Mouse (Mus musculus): Measurements from ENCODE around the gene Sobp.
A peak's percentile ranks its signal among the peaks of the same experiment; 100 is the strongest.

The Sobp gene

DNA sequence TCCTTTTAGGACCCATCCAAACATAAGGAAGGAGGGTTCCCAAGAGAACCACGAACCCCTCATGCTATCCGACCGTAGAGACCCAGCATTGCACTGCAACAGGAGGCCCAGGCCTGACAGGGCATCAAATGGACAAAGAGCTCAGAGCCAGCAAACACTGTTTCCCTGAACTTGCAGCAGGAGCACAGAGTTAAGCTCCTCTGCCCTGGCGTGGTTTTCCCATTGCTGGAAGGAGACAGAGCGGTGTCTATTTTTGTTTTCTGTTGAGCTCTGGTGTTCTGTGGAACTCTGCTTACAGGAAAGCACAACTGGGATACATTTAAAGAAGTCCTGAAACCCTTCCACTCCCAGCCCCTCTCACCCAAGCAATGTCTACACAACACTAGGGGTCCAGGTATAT, 15.0 kb downstream of the Sobp start:
- DNase-seq (ENCODE audit: extremely low spot score) = no peak

DNA sequence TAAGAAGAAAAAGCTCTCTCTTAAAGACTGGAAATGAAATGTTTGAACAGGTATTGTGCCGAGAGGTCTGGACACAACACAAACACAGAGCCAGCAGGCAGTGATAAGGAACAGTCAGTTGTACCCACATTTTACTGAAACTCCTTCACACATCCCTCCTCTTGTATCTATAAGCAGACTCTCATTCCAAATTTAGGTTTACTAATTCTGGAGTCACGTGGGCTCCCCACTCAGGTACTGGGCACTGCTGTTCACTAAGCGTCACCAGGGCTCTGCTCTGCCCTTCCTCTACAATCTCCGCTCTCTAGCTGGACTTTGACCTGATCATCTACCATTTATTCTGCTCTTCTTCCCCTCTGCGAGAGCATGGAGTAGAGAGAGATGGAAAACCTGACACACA, 15.4 kb downstream of the Sobp start:
- DNase-seq (ENCODE audit: extremely low spot score) = no peak

DNA sequence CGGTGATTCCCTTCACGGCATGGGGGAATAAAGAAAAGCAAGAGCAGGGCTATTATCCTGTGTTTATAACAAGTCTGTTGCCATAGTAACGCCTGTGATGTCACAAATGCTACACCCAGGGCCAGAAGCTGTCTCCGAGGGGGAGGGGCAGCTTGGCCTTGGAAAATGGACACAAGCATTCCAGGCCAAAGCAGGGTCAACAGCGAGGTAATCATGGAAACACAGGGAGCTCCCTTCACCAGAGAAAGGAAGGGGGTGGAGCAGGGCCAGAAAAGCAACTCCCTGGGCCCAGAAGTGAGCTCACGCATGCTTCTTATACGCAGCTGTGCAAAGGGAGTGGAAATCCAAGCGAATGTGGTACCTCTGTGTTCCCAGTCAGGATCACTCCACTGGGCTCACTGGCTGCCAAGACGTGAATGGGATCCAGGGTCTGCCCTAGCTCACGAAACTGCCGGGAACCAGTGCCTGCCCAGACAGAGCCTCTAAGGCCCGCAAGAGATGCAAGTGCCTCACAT, 19.2 kb downstream of the Sobp start:
- peak; percentile 90 for DNase-seq (ENCODE audit: extremely low spot score)

DNA sequence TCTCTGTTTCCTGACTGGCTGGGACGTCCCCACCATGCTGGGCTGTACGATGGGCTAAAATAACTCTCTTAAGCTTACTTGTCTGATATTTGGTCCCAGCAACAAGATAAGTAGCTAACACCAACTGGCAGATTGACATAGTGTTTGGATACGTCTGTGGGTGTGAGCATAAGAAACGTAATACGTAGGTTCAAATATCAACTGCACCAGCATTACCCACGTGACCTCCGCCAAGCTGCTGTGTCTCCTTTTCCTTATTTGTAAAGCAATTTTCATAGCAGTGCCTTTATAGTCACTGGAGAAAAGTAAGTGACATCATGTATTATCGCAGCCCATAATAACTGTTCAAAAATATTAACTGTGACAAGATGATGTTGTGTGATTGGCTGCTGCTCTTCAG, 21.7 kb downstream of the Sobp start:
- no peak for DNase-seq (ENCODE audit: extremely low spot score)

DNA sequence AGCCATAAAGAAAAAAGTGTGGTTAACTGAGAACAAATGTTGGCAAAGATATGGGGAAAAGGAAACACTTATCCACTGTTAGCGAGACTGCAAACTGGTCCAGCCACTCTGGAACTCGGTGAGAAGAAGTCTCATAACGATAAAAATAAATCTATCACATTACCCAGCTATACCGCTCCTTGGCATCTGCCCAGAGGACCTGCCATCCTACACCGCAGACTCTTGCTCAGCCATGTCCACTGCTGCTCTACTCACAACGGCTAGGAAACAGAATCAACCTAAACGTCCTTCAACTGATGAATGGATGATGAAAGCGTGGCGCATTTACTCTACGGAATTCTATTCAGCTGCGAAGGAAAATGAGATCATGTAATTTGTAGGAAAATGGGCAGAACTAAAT, 25.9 kb downstream of the Sobp start:
- DNase-seq (ENCODE audit: extremely low spot score) = no peak

DNA sequence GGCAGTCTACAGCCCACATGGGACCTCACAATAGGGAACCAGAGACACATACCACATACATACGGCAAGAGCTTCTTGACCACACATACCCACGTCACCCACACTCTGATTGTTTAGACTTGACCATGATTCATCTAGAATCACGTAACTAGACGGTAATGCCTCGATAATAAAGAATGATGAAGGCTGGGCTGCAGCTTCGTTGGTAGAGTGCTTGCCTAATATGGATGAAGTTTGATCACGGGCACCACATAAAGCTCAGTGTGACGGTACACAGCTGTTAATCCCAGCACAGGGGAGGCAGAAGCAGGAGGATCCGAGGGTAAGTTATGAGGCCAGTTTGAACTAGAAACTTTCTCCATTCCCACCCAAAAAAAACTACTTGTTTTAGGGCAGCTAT, 31.2 kb downstream of the Sobp start:
- no peak for DNase-seq (ENCODE audit: extremely low spot score)

DNA sequence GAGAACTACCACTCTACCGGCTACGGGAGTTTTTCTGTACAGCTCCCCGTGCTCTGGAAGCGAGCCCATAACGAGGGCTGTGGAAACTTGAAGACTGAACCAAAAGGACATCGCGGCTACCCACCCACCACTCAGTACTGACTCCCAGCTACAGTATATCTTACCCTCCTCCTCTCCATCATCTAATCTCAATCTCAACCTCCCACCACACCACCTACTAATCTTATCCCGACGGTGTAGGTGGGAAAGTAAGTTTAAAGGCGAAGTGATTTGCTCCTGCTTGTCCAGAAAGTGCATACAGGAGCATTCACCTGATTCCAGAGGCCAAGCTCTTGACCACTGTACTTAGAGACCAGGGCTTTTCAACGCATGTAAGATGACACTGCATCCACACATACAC, 40.3 kb downstream of the Sobp start:
- no peak for DNase-seq (ENCODE audit: extremely low spot score)

DNA sequence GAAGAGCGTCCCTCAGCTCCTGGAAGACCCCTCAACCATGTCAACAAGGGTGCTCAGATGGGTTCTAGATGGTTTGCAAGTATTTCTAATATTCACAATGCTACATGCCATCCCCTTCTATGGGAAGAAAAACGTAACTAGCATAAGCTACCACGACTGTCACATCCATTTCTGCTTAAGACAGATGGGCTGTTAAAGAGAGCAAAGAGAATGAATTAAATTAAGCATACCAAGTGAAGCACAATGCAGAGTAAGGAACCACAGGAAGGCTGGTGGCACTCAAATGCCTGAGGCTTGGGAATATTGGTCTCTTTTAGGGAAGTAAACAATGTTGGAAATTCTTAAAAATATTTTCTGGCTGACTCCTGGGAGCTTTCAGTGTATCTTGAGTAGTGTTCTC, 45.6 kb downstream of the Sobp start:
- no peak for DNase-seq (ENCODE audit: extremely low spot score)

DNA sequence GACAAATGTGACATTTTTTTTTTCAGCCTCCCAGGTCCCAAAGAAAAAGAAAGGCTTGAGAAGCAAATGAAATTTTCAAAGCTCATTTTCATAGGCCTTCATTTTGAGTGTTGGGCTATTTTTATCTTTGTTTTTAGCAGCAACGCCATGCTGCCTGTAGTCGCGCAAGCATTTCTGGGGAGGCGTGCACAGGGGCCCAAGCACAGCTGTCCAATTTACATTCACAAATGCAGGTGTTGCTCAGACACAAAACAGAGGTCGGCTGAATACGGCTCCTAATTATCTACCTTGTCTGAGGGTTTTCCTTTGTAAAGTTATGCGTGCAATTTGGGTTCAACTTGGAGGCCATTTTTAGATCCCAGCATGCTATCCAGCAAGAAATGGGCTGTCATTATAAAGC, 49.8 kb downstream of the Sobp start:
- DNase-seq (ENCODE audit: extremely low spot score) = no peak

DNA sequence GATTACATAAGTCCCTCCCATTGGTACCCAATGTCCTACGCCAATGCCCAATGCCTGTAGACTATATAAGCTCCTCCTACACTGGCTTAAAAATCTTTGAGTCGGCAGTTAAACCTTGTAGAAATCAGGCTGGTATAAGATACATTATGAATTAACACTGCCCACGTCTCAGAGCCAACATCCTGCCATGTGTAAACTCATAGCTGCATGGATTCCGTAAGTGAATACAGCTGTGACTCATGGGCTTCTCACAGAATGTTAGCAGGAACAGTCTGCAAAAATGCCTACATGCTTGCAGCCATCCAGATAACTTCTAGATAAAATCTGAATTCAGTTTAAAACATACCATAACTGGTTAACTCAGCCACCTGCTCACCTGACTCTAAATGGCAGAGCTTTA, 50.2 kb downstream of the Sobp start:
- DNase-seq (ENCODE audit: extremely low spot score) = no peak

DNA sequence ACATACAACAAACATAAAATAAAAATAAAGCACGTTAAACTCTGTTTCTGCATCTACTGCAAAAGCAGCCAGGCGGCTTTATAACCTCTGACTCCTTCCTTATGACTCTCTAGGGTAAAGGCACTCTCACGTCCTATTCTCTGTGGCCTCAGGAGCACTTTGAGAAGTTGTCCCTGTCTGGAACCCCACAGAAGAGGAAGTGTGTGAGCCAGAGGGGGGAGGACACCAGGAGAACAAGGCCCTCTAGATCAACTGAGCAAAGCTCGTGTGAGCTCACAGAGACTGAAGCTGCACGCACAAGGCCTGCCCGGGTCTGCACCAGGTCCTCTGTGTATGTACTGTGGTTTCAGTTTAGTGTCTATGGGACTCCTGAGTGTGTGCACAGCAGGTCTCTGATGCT, 50.9 kb downstream of the Sobp start:
- DNase-seq (ENCODE audit: extremely low spot score) = no peak

DNA sequence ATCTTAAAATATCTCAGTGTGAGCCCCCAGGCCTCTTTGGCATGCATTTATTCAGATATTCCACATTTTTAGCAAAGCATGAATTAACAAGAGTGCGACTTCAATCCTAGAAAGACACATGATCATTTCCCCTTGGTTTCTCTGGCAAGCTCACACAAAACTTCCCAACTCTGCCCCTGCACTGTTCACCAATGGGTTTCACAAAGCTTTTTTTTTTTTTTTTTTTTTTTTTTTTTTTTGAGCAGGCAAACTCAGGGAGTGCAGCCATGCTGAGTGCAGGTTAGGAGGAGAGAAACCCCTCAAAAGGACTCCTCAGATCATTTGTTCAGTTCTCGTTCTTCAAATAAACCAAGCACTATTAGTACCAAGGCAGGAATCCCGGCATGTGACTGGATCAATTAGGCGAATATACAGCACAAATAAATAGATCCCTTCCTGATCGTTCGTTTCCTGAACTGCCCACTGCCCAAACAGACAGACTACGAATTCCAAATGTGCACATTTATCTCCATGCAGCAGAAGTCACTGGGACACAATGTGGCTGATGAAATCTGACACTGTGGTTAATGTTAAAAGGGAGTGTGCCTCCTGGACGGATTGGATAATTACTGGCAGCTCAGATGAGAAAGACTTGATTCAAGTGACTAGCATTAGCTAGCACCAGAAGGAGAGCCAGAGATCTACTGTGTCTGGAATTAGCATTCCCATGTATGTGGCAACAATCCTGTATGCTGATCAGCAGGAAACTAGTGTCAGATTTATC, 53.5 kb downstream of the Sobp start:
- peak; percentile 33 for DNase-seq (ENCODE audit: extremely low spot score)

DNA sequence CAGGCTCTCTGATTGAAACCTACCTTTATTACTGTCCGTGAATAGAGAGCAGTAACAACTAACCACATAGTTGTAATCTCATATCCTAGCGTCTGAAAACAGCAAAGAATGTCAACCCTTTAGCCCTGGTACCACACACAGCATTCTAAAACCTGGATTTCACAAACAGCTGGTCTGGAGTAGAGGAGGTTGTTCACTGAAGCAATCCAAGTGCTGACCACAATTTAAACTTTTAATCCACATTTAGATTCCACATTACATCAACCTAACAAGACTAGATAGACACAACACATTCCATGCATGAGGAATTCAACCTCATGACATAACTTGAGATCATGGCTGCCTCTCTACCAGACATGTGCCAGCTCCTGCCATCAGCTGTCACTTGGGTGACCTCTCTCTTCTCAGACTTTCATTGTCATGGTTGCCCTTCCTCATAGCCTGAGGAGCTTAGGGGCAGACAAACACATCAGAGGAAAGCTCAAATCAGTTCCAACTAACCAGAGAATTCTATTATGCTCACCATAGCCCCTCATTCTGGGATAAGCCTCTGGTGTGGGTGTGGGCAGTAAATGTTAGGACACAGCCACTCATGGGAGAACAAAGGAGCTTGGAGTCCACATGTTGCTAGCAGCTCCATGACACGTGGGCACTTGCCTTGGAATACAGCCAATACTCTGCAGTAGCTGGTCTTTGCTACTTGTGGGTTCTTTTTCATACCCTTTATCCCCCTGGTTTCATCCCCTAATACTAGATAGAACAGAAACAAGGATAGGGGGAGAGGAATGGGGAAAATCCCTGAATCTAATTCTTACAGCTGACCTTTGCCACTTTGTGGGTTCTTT, 58.0 kb downstream of the Sobp start:
- DNase-seq (ENCODE audit: extremely low spot score) = no peak

DNA sequence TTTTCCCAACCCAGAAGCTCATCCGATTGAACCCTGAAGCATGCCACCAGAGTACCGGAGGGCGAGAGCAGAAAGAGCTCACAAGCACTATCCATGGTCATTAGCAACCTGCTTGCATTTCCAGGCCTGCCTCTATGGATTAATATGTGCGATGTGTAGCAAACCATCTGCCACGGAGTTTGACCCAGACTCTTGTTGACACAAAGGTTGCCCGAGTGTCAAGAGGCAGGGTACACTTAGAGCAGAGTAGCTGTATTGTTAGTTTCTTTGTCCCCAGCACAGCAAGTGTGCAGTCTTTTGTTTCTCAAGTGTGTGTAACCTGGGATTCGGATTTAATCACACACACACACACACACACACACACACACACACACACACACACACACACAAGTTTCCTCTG, 62.0 kb downstream of the Sobp start:
- DNase-seq (ENCODE audit: extremely low spot score) = no peak

DNA sequence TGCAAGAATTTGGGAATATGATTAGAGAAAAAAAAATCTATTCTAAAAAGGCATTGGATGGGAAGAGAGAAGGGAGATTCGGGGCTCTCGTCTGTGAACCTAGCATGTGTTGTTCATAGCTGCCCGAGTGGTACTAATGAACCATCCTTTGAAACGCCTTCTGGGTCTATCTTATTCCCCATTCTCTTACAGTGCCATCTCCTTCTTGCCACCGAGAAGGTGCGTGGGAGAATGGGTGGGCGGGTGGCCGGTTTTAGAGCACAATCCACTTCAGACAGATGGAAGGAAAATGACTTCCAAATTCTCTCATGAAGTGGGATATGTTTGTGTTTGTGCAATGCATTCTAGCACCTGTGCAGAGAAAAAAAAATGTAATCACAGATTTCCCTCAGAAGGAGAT, 67.7 kb downstream of the Sobp start:
- no peak for DNase-seq (ENCODE audit: extremely low spot score)

DNA sequence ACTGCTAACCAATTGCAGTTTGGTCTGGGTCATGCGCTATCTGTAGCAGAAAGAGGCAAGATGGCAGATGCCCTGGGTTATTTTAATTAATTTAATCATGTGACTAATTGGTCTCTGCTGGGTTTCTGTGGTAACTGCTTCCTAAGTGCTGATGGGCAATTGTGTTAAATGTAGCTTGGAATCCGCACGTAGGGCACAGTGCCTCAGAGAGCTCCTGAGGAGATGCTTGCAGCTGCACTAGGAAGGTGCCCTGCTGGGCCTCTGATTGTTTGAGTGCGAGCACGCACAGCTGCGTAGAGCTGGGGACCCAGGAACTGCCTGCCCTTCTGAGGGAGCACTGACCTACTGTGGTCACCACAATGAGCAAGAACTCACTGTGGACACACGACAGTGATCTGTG, 68.1 kb downstream of the Sobp start:
- no peak for DNase-seq (ENCODE audit: extremely low spot score)

DNA sequence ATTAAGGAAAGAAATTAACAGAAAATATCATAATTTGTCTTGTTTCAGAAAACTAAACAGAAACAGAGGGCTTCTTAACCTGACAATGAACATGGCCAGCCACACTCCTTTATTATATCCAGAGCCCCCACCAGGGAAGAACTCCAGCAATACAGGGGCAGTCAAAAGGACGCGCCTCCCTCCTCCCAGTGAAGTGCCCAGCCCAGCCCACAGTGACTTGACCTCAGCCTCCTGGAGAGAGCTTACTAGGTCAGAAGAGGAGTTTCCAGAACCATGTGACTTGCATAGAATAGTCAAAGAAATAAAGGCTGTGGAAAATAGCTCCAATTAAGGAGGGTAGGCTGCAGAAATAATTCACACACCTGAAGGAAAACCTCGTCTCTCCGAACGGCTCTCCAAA, 73.8 kb downstream of the Sobp start:
- DNase-seq (ENCODE audit: extremely low spot score) = no peak

DNA sequence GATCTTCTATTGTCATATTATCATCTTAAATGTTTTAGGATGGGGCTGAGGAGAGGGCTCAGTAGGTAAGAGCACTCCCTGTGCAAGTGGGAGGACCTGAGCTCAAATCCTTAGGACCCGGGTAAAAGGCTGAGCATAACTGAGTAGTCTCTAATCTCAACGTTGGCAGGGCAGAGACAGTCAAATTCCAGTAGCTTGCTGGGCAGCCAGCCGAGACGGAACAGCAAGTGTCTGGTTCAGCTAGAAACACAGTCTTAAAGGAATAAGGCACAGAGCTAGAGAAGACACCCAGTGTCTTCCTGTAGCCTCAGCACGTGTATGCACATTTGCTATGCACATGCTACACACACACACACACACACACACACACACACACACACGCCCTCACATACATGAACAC, 75.1 kb downstream of the Sobp start:
- no peak for DNase-seq (ENCODE audit: extremely low spot score)

DNA sequence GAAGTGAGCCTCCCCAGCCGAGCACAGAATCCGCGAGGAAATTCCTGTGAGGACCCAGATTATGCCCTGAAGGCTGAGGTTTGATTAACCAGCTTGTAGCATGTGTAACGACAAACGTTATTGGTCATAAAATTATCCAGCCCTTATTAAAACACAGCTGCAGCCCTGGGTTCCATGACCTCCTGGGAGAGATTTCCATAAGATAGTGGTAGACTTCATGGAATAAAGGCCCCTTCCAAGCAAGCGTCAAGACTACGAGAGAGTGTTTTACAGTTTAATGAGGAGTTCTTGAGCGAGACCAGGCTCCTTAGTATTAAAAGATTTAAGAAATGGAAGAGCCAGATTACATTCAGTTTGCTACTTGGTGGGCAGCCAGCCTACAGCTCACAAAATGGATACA, 76.6 kb downstream of the Sobp start:
- DNase-seq (ENCODE audit: extremely low spot score) = no peak

DNA sequence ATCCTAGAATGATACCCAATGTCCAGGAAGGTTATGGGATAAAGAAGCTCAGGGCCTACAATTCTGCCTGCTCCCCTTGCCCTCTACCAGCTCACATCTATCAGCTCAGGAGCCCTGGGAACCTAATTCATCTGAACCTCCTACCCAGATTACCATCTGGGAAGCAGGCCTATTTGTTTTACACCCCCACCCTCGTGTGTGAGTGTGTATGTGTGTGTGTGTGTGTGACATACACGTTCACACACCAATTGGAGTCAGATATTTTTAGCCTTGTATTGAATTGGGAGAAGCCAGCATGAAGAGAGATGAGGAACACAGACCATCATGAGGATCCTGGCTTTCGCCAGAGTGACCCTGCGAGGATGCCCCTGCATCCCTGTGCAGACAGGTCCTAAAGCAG, 77.7 kb downstream of the Sobp start:
- no peak for DNase-seq (ENCODE audit: extremely low spot score)

DNA sequence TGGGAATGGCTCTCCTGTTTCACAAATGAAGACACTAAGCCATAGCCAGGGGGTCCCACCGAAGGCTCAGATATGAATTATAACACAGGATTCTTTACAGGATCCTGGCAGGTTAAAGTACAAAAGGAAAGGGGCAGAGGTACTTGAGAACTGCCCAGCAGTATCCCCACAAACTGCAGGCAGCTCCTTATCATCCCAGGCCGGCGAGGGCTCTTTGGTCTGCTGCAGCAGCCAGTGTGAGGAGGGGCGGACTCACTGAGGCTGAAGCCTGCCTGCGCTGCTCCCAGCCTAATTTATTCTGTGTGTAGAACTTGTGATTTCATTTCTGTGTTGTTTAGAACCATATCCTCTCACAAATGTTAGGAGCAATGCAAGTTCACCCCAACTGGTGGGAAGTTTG, 79.8 kb downstream of the Sobp start:
- peak; percentile 14 for DNase-seq (ENCODE audit: extremely low spot score)

DNA sequence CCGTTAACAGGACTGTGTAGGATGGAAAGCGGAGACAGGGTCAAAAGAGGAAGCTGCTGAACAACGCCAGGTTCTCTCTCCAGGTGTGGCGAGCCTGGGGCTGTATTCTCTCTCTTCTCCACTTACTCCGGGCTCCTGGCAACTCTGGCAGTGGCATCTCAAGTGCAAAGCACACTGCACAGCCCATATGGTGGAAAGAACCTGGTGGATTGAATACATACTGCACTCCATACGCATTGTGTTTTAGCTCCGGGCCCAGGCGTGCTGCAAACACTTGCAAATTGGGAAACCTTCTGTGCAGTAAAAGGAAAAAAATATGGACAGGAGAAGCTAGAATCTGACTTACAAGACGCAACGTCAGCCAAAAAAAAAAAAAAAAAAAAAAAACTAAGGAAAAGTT, 80.9 kb downstream of the Sobp start:
- no peak for DNase-seq (ENCODE audit: extremely low spot score)

DNA sequence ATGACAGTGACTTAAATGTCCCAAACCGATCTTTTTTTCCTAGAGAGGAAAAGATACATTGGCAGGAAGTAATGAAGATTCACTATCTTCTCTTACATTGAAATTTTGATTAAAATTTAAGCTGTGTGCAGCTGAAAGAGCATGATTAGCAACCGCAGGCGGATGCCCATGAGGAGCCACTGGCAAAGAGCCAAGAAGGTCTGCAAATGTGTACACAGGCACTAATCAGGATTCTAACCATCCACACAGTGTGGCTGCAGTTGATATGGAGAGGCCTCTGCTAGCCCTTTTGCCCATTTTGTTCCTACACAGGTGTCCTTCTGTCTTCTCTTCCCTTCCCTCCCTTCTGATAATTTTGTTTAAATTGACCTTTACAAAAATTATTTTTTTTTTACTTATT, 84.3 kb downstream of the Sobp start:
- DNase-seq (ENCODE audit: extremely low spot score) = no peak

All from embryo, embryonic 9.5 days (tissue).